Comparison of ENCODE assay signal across 22 mouse cellular contexts in the genomic region with DNA sequence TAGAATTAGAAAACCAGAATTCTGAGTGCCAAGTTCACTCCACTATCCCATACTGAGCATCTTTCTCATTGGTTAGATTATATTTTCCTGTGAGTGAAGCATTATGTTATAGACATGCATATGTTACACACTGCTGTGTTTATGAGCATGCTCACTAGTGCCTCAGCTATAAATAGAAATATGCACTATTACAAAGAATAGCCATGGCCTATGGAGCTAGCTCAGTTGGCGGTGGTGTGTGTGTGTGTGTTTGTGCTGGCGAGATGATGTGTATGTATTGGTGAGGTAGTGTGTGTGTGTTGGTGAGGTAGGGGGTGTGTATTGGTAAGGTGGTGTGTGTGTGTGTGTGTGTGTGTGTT.
DNase-seq lines count a peak whose midpoint lies in the region; ATAC-seq and TF ChIP-seq lines count a peak whose summit lies in the region.
"Had no signal": no experiment of that assay in that cellular context is flagged by ENCODE, and none has a peak within 500 bp of the region (broad histone marks: within the 10 kb centered on the region; RNA-seq: fewer than 3 reads in every experiment).

No protein-coding gene starts in this region.

- H3K4me1 ChIP-seq in forebrain, embryonic 14.5 days (ENCODE audit: control insufficient read depth, insufficient read depth, low read length): no peaks in the 10 kb centered on the region
- H3K4me1 ChIP-seq in forebrain, embryonic 11.5 days (replicated peaks; ENCODE audit: control insufficient read depth, insufficient read depth, low read length): no peaks in the 10 kb centered on the region
- no peaks in the 10 kb centered on the region for H3K4me1 ChIP-seq in hindbrain, embryonic 16.5 days (ENCODE audit: control insufficient read depth, insufficient read depth, low read depth, low read length)
- H3K4me1 ChIP-seq in hindbrain, embryonic 12.5 days: 0 out of 2 replicates have a peak, but pooled peaks cover 2% of the 10 kb centered on the region
- peaks cover 8% of the 10 kb centered on the region for H3K4me1 ChIP-seq in forebrain, embryonic 16.5 days (replicated peaks; ENCODE audit: control insufficient read depth, insufficient read depth, low read length)
- H3K4me1 ChIP-seq in midbrain, postnatal 0 days (ENCODE audit: insufficient read depth, low read length): peaks cover 6% of the 10 kb centered on the region; the same call in 1 of the 2 replicates
- H3K4me1 ChIP-seq: embryonic facial prominence, embryonic 10.5 days; intestine, embryonic 15.5 days; liver, embryonic 13.5 days; neural tube, embryonic 13.5 days had no signal

- TF ChIP-seq CTCF in midbrain, postnatal 0 days (IDR thresholded peaks at IDR 0.05): no peak

- no peak overlapping the region for H3K4me3 ChIP-seq in forebrain, embryonic 14.5 days (ENCODE audit: low read depth, low read length)
- no peak overlapping the region for H3K4me3 ChIP-seq in forebrain, embryonic 11.5 days (ENCODE audit: low read depth, low read length)
- H3K4me3 ChIP-seq in hindbrain, embryonic 16.5 days (ENCODE audit: low read length): no peak overlapping the region
- H3K4me3 ChIP-seq in hindbrain, embryonic 12.5 days: no peak overlapping the region
- no peak overlapping the region for H3K4me3 ChIP-seq in forebrain, embryonic 16.5 days (replicated peaks; ENCODE audit: low read length)
- no peak overlapping the region for H3K4me3 ChIP-seq in midbrain, postnatal 0 days (ENCODE audit: low read depth, low read length)
- H3K4me3 ChIP-seq: embryonic facial prominence, embryonic 10.5 days; intestine, embryonic 15.5 days; left cerebral cortex, adult 2 months; liver, embryonic 13.5 days; neural tube, embryonic 13.5 days had no signal

- H3K27me3 ChIP-seq in forebrain, embryonic 14.5 days (replicated peaks; ENCODE audit: control insufficient read depth, insufficient read depth, low read length): no peaks in the 10 kb centered on the region
- no peaks in the 10 kb centered on the region for H3K27me3 ChIP-seq in forebrain, embryonic 11.5 days (ENCODE audit: control insufficient read depth, insufficient read depth, low read length)
- no peaks in the 10 kb centered on the region for H3K27me3 ChIP-seq in hindbrain, embryonic 16.5 days (replicated peaks; ENCODE audit: control insufficient read depth, insufficient read depth, low read length)
- H3K27me3 ChIP-seq in hindbrain, embryonic 12.5 days: no peaks in the 10 kb centered on the region
- H3K27me3 ChIP-seq in forebrain, embryonic 16.5 days (replicated peaks; ENCODE audit: control insufficient read depth, insufficient read depth, low read length): no peaks in the 10 kb centered on the region
- H3K27me3 ChIP-seq in midbrain, postnatal 0 days (ENCODE audit: insufficient read depth, low read length): no peaks in the 10 kb centered on the region
- H3K27me3 ChIP-seq: intestine, embryonic 15.5 days; liver, embryonic 13.5 days; neural tube, embryonic 13.5 days had no signal

- peak; percentile 34; the same call in 1 of the 2 replicates for ATAC-seq in forebrain, embryonic 14.5 days
- ATAC-seq in forebrain, embryonic 11.5 days (replicated peaks; ENCODE audit: low FRiP score): no peak
- peak; percentile 42; the same call in 1 of the 2 replicates for ATAC-seq in hindbrain, embryonic 16.5 days
- no peak for ATAC-seq in hindbrain, embryonic 12.5 days (ENCODE audit: low FRiP score)
- ATAC-seq in forebrain, embryonic 16.5 days: peak; percentile 56
- ATAC-seq in midbrain, postnatal 0 days (ENCODE audit: low FRiP score): 0 out of 2 replicates have a peak, but pooled peaks have one; percentile 29
- ATAC-seq: intestine, embryonic 15.5 days had no signal

- no peaks in the 10 kb centered on the region for H3K9me3 ChIP-seq in forebrain, embryonic 14.5 days (replicated peaks; ENCODE audit: control insufficient read depth, low read length)
- H3K9me3 ChIP-seq in forebrain, embryonic 11.5 days (ENCODE audit: control insufficient read depth, low read length): no peaks in the 10 kb centered on the region
- no peaks in the 10 kb centered on the region for H3K9me3 ChIP-seq in hindbrain, embryonic 16.5 days (ENCODE audit: control insufficient read depth, low read length)
- H3K9me3 ChIP-seq in hindbrain, embryonic 12.5 days (replicated peaks): no peaks in the 10 kb centered on the region
- no peaks in the 10 kb centered on the region for H3K9me3 ChIP-seq in forebrain, embryonic 16.5 days (ENCODE audit: control insufficient read depth, low read length)
- no peaks in the 10 kb centered on the region for H3K9me3 ChIP-seq in midbrain, postnatal 0 days (ENCODE audit: low read length)
- H3K9me3 ChIP-seq: embryonic facial prominence, embryonic 10.5 days; intestine, embryonic 15.5 days; liver, embryonic 13.5 days; neural tube, embryonic 13.5 days had no signal

- H3K9ac ChIP-seq in forebrain, embryonic 14.5 days (ENCODE audit: low read length): no peak overlapping the region
- H3K9ac ChIP-seq in forebrain, embryonic 11.5 days (ENCODE audit: low read length): no peak overlapping the region
- no peak overlapping the region for H3K9ac ChIP-seq in hindbrain, embryonic 16.5 days (ENCODE audit: low read depth, low read length)
- H3K9ac ChIP-seq in hindbrain, embryonic 12.5 days: no peak overlapping the region
- H3K9ac ChIP-seq in forebrain, embryonic 16.5 days (replicated peaks; ENCODE audit: low read depth, low read length): no peak overlapping the region
- H3K9ac ChIP-seq in midbrain, postnatal 0 days (replicated peaks; ENCODE audit: low read length, poor library complexity, severe bottlenecking): no peak overlapping the region
- H3K9ac ChIP-seq: intestine, embryonic 15.5 days; liver, embryonic 13.5 days; neural tube, embryonic 13.5 days had no signal

- 84% methylated on average over 2 of the region's 2 CpGs for WGBS in forebrain, embryonic 14.5 days
- 97% methylated on average over 2 of the region's 2 CpGs for WGBS in forebrain, embryonic 11.5 days
- 83% methylated on average over 2 of the region's 2 CpGs for WGBS in hindbrain, embryonic 16.5 days
- WGBS in hindbrain, embryonic 12.5 days: 95% methylated on average over 2 of the region's 2 CpGs
- 83% methylated on average over 2 of the region's 2 CpGs for WGBS in forebrain, embryonic 16.5 days
- 90% methylated on average over 2 of the region's 2 CpGs for WGBS in midbrain, postnatal 0 days

- no peak overlapping the region for H3K4me2 ChIP-seq in forebrain, embryonic 14.5 days (ENCODE audit: low read length)
- no peak overlapping the region for H3K4me2 ChIP-seq in forebrain, embryonic 11.5 days (ENCODE audit: low read depth, low read length, severe bottlenecking)
- H3K4me2 ChIP-seq in hindbrain, embryonic 16.5 days (ENCODE audit: low read length): no peak overlapping the region
- H3K4me2 ChIP-seq in hindbrain, embryonic 12.5 days (replicated peaks): no peak overlapping the region
- H3K4me2 ChIP-seq in forebrain, embryonic 16.5 days (ENCODE audit: low read length): no peak overlapping the region
- H3K4me2 ChIP-seq in midbrain, postnatal 0 days (ENCODE audit: low read depth, low read length, poor library complexity, severe bottlenecking): no peak overlapping the region
- H3K4me2 ChIP-seq: intestine, embryonic 15.5 days; liver, embryonic 13.5 days; neural tube, embryonic 13.5 days had no signal

- DNase-seq in forebrain, embryonic 14.5 days (ENCODE audit: low spot score): peak; percentile 33
- no peak for DNase-seq in forebrain, embryonic 11.5 days (ENCODE audit: low spot score)
- DNase-seq in midbrain, postnatal 0 days (ENCODE audit: low spot score): no peak
- no peak for DNase-seq in right cerebral cortex, postnatal 25 days
- DNase-seq: adrenal gland, postnatal 14 days; cerebellum, adult 8-10 months; heart, postnatal 4 days; kidney, adult 8-10 months; kidney, postnatal 10 days; liver, embryonic 13.5 days; lung, adult 2 months; lung, postnatal 4 days; right cerebral cortex, adult 18-20 months; thymus, adult 2 months; thymus, postnatal 4 days had no signal

- no peak overlapping the region for H3K27ac ChIP-seq in forebrain, embryonic 14.5 days (ENCODE audit: low read depth, low read length)
- H3K27ac ChIP-seq in forebrain, embryonic 11.5 days (ENCODE audit: low read depth, low read length): no peak overlapping the region
- no peak overlapping the region for H3K27ac ChIP-seq in hindbrain, embryonic 16.5 days (ENCODE audit: low read depth, low read length)
- H3K27ac ChIP-seq in hindbrain, embryonic 12.5 days: no peak overlapping the region
- no peak overlapping the region for H3K27ac ChIP-seq in forebrain, embryonic 16.5 days (ENCODE audit: low read length)
- H3K27ac ChIP-seq in midbrain, postnatal 0 days (ENCODE audit: low read depth, low read length): no peak overlapping the region
- H3K27ac ChIP-seq: embryonic facial prominence, embryonic 10.5 days; intestine, embryonic 15.5 days; left cerebral cortex, adult 2 months; liver, embryonic 13.5 days; neural tube, embryonic 13.5 days had no signal

- no peaks in the 10 kb centered on the region for H3K36me3 ChIP-seq in forebrain, embryonic 14.5 days (ENCODE audit: control insufficient read depth, insufficient read depth, low read length)
- H3K36me3 ChIP-seq in forebrain, embryonic 11.5 days (ENCODE audit: control insufficient read depth, insufficient read depth, low read length): no peaks in the 10 kb centered on the region
- H3K36me3 ChIP-seq in hindbrain, embryonic 16.5 days (ENCODE audit: control insufficient read depth, insufficient read depth, low read length): no peaks in the 10 kb centered on the region
- H3K36me3 ChIP-seq in hindbrain, embryonic 12.5 days: no peaks in the 10 kb centered on the region
- H3K36me3 ChIP-seq in forebrain, embryonic 16.5 days (ENCODE audit: control insufficient read depth, insufficient read depth): no peaks in the 10 kb centered on the region
- no peaks in the 10 kb centered on the region for H3K36me3 ChIP-seq in midbrain, postnatal 0 days (ENCODE audit: insufficient read depth, low read length)
- H3K36me3 ChIP-seq: embryonic facial prominence, embryonic 10.5 days; intestine, embryonic 15.5 days; liver, embryonic 13.5 days; neural tube, embryonic 13.5 days had no signal

Comparison
In these comparisons a context has a peak if more than half of its experiments do, and no peak if none do; other contexts are left out.
1. ATAC-seq: peak in forebrain, embryonic 14.5 days (single experiment), hindbrain, embryonic 16.5 days (single experiment), forebrain, embryonic 16.5 days (single experiment) and midbrain, postnatal 0 days (single experiment); none in forebrain, embryonic 11.5 days (single experiment) and hindbrain, embryonic 12.5 days (single experiment).